Mouse (Mus musculus) limb, embryonic 12.5 days (tissue): Measurements from ENCODE around the gene Grap2. TPM values are rescaled to one million over a fixed set of nuclear protein-coding genes. Genes with fewer than 3 reads are reported as not detected.

Experiments used
- ATAC-seq: fragments of 200-750 bp; cut with Nextera tagmentation; 2 replicates; pipeline ENCODE4 v1.8.0; 2017; ENCODE audit warnings: low read depth, moderate TSS enrichment; ENCODE audit not compliant: insufficient number of reproducible peaks, insufficient read depth, low FRiP score, low TSS enrichment
- H3K27ac ChIP-seq: fragments of 300-500 bp; sonication (generic); 2 replicates; pipeline ENCODE4 v1.5.1; 2016; ENCODE audit warnings: mild to moderate bottlenecking, moderate library complexity
- H3K27me3 ChIP-seq: fragments of 300-500 bp; sonication (generic); 2 replicates; pipeline ENCODE4 v1.6.1; 2016; ENCODE audit warnings: mild to moderate bottlenecking, moderate library complexity
- H3K36me3 ChIP-seq: fragments of 300-500 bp; sonication (generic); 2 replicates; pipeline ENCODE4 v1.6.1; 2016; ENCODE audit warnings: mild to moderate bottlenecking, moderate library complexity
- H3K4me1 ChIP-seq: fragments of 300-500 bp; sonication (generic); replicated peaks from 2 replicates; pipeline ENCODE4 v1.6.1; 2016
- H3K4me2 ChIP-seq: fragments of 300-500 bp; sonication (generic); 2 replicates; pipeline ENCODE4 v1.6.1; 2016; ENCODE audit warnings: mild to moderate bottlenecking, moderate library complexity
- H3K4me3 ChIP-seq: fragments of 300-500 bp; sonication (generic); replicated peaks from 2 replicates; pipeline ENCODE4 v1.5.1; 2016; ENCODE audit warnings: mild to moderate bottlenecking
- H3K9ac ChIP-seq: fragments of 300-500 bp; sonication (generic); replicated peaks from 2 replicates; pipeline ENCODE4 v1.6.1; 2016; ENCODE audit warnings: mild to moderate bottlenecking, moderate library complexity
- H3K9me3 ChIP-seq: fragments of 300-500 bp; sonication (generic); 2 replicates; pipeline ENCODE4 v1.6.1; 2016; ENCODE audit warnings: mild to moderate bottlenecking, moderate library complexity
- WGBS: fragments of 180-500 bp; shearing (Covaris S2); methylation state at CpG from one replicate; pipeline ENCODE4 v1.1.7; 2016; 5-methylcytosine and 5-hydroxymethylcytosine counted together
- polyA plus RNA-seq: library from polyadenylated mRNA; unstranded; fragments of >200 nt; fragmentation: Nextera tagmentation; extraction: Ambion mirVana; gene quantifications from 2 replicates; pipeline ENCODE4 v1.2.1, GENCODE M21; 2016

The Grap2 gene
- polyA plus RNA-seq, 1 experiment from 2014 or later, result 2.9 TPM

- ATAC-seq, result no peak
- Histone ChIP-seq H3K4me1 (peaks cover 38% of the 10 kb centered on the region), H3K4me2 (no peak overlapping the region), H3K27me3 (no peaks in the 10 kb centered on the region), H3K4me3 (no peak overlapping the region), H3K9me3 (peaks cover 6% of the 10 kb centered on the region), H3K36me3 (no peaks in the 10 kb centered on the region), H3K27ac (no peak overlapping the region), H3K9ac (no peak overlapping the region)
- 47% methylated on average over 7 of the region's 7 CpGs for WGBS
These were observed 30.1 kb downstream of the Grap2 start for GRCm38 (mm10) chr15:80602487-80602886.

GRCm38 (mm10) chr15:80604026-80604425 is 31.6 kb downstream of the Grap2 start:
- Histone ChIP-seq H3K4me2 (no peak overlapping the region), H3K27ac (no peak overlapping the region), H3K36me3 (no peaks in the 10 kb centered on the region), H3K9me3 (peaks cover 6% of the 10 kb centered on the region), H3K4me1 (peaks cover 31% of the 10 kb centered on the region), H3K9ac (no peak overlapping the region), H3K27me3 (no peaks in the 10 kb centered on the region), H3K4me3 (no peak overlapping the region)
- ATAC-seq, result no peak
- WGBS, result 88% methylated on average over 6 of the region's 6 CpGs

GRCm38 (mm10) chr15:80607970-80608369 is 35.6 kb downstream of the Grap2 start:
- no peak overlapping the region for H3K27ac ChIP-seq
- H3K9me3 ChIP-seq, result peaks cover 6% of the 10 kb centered on the region
- 74% methylated on average over 3 of the region's 3 CpGs for WGBS
- no peaks in the 10 kb centered on the region for H3K27me3 ChIP-seq
- H3K9ac ChIP-seq, result no peak overlapping the region
- no peak overlapping the region for H3K4me2 ChIP-seq
- no peak overlapping the region for H3K4me3 ChIP-seq
- no peak for ATAC-seq
- no peaks in the 10 kb centered on the region for H3K36me3 ChIP-seq
- H3K4me1 ChIP-seq, result peaks cover 2% of the 10 kb centered on the region; the same call in 1 of the 2 replicates

GRCm38 (mm10) chr15:80610335-80610734 is 37.9 kb downstream of the Grap2 start:
- Histone ChIP-seq H3K27me3 (0 out of 2 replicates have a peak, but pooled peaks cover 3% of the 10 kb centered on the region), H3K36me3 (no peaks in the 10 kb centered on the region), H3K4me2 (no peak overlapping the region), H3K4me1 (peaks cover 9% of the 10 kb centered on the region), H3K9ac (no peak overlapping the region), H3K4me3 (no peak overlapping the region), H3K27ac (no peak overlapping the region), H3K9me3 (no peaks in the 10 kb centered on the region)
- no peak for ATAC-seq
- WGBS, result 62% methylated on average over 2 of the region's 2 CpGs

GRCm38 (mm10) chr15:80611478-80611877 is 39.1 kb downstream of the Grap2 start:
- 79% methylated on average over 5 of the region's 5 CpGs for WGBS
- Histone ChIP-seq H3K4me2 (no peak overlapping the region), H3K9ac (no peak overlapping the region), H3K27ac (no peak overlapping the region), H3K9me3 (no peaks in the 10 kb centered on the region), H3K4me3 (no peak overlapping the region), H3K4me1 (peaks cover 16% of the 10 kb centered on the region), H3K27me3 (peaks cover 12% of the 10 kb centered on the region), H3K36me3 (no peaks in the 10 kb centered on the region)
- ATAC-seq, result no peak

GRCm38 (mm10) chr15:80613904-80614303 is 41.5 kb downstream of the Grap2 start:
- 27% methylated on average over 5 of the region's 5 CpGs for WGBS
- H3K4me1 ChIP-seq, result peaks cover 16% of the 10 kb centered on the region
- peaks cover 24% of the 10 kb centered on the region for H3K27me3 ChIP-seq
- H3K36me3 ChIP-seq, result no peaks in the 10 kb centered on the region
- no peaks in the 10 kb centered on the region for H3K9me3 ChIP-seq
- peak overlapping the region; percentile 3; the same call in 1 of the 2 replicates for H3K4me2 ChIP-seq
- H3K9ac ChIP-seq, result no peak overlapping the region
- no peak overlapping the region for H3K4me3 ChIP-seq
- no peak for ATAC-seq
- H3K27ac ChIP-seq, result no peak overlapping the region

GRCm38 (mm10) chr15:80614500-80615289 is 42.3 kb downstream of the Grap2 start:
- Histone ChIP-seq H3K4me1 (peaks cover 16% of the 10 kb centered on the region), H3K27ac (no peak overlapping the region), H3K4me3 (no peak overlapping the region), H3K27me3 (peaks cover 24% of the 10 kb centered on the region), H3K9me3 (no peaks in the 10 kb centered on the region), H3K9ac (no peak overlapping the region), H3K4me2 (no peak overlapping the region), H3K36me3 (no peaks in the 10 kb centered on the region)
- no peak for ATAC-seq
- 59% methylated on average over 17 of the region's 18 CpGs for WGBS

GRCm38 (mm10) chr15:80615290-80615570 is 42.8 kb downstream of the Grap2 start:
- H3K9me3 ChIP-seq, result no peaks in the 10 kb centered on the region
- H3K36me3 ChIP-seq, result no peaks in the 10 kb centered on the region
- ATAC-seq, result no peak
- WGBS, result 37% methylated on average over 2 of the region's 2 CpGs
- no peak overlapping the region for H3K4me3 ChIP-seq
- H3K9ac ChIP-seq, result no peak overlapping the region
- H3K27ac ChIP-seq, result no peak overlapping the region
- peaks cover 26% of the 10 kb centered on the region for H3K27me3 ChIP-seq
- peak overlapping the region; percentile 33; the same call in 1 of the 2 replicates for H3K4me2 ChIP-seq
- peaks cover 16% of the 10 kb centered on the region for H3K4me1 ChIP-seq

GRCm38 (mm10) chr15:80615636-80616383 is 43.4 kb downstream of the Grap2 start:
- peaks cover 16% of the 10 kb centered on the region for H3K4me1 ChIP-seq
- peaks cover 30% of the 10 kb centered on the region for H3K27me3 ChIP-seq
- no peaks in the 10 kb centered on the region for H3K36me3 ChIP-seq
- WGBS, result 5% methylated on average over 16 of the region's 17 CpGs
- no peaks in the 10 kb centered on the region for H3K9me3 ChIP-seq
- peak overlapping the region; percentile 33 for H3K4me2 ChIP-seq
- H3K4me3 ChIP-seq, result no peak overlapping the region
- no peak for ATAC-seq
- no peak overlapping the region for H3K9ac ChIP-seq
- no peak overlapping the region for H3K27ac ChIP-seq

- Histone ChIP-seq H3K4me3 (no peak overlapping the region), H3K27ac (no peak overlapping the region), H3K9ac (no peak overlapping the region), H3K9me3 (no peaks in the 10 kb centered on the region), H3K4me2 (no peak overlapping the region), H3K36me3 (no peaks in the 10 kb centered on the region), H3K27me3 (peaks cover 32% of the 10 kb centered on the region), H3K4me1 (peaks cover 26% of the 10 kb centered on the region)
- no peak for ATAC-seq
- WGBS, result 48% methylated on average over 2 of the region's 2 CpGs
These were observed 45.4 kb downstream of the Grap2 start for GRCm38 (mm10) chr15:80617839-80618238.

GRCm38 (mm10) chr15:80619166-80619565 is 46.8 kb downstream of the Grap2 start:
- no peak for ATAC-seq
- no peak overlapping the region for H3K4me2 ChIP-seq
- no peaks in the 10 kb centered on the region for H3K36me3 ChIP-seq
- no peak overlapping the region for H3K4me3 ChIP-seq
- H3K27me3 ChIP-seq, result peaks cover 32% of the 10 kb centered on the region
- no peak overlapping the region for H3K9ac ChIP-seq
- no peak overlapping the region for H3K27ac ChIP-seq
- peaks cover 20% of the 10 kb centered on the region for H3K4me1 ChIP-seq
- 78% methylated on average over 5 of the region's 5 CpGs for WGBS
- H3K9me3 ChIP-seq, result no peaks in the 10 kb centered on the region
